Mouse (Mus musculus) neural tube, embryonic 12.5 days (tissue): ENCODE data around the gene Gprc5d. TPM values are rescaled to one million over a fixed set of nuclear protein-coding genes. Genes with fewer than 3 reads are reported as not detected.
A peak's percentile ranks its signal among the peaks of the same experiment; 100 is the strongest.

ENCODE experiments used
- ATAC-seq: fragments of 200-750 bp; cut with Nextera tagmentation; 2 replicates; pipeline ENCODE4 v1.8.0; 2017; ENCODE audit warnings: low read depth, mild to moderate bottlenecking, moderate TSS enrichment, moderate library complexity; ENCODE audit not compliant: low FRiP score
- H3K27ac ChIP-seq: fragments of 300-500 bp; sonication (generic); 2 replicates; pipeline ENCODE4 v1.5.1; 2016
- H3K27me3 ChIP-seq: fragments of 300-500 bp; sonication (generic); replicated peaks from 2 replicates; pipeline ENCODE4 v1.6.1; 2016; ENCODE audit warnings: mild to moderate bottlenecking
- H3K36me3 ChIP-seq: fragments of 300-500 bp; sonication (generic); 2 replicates; pipeline ENCODE4 v1.6.1; 2016; ENCODE audit warnings: mild to moderate bottlenecking
- H3K4me1 ChIP-seq: fragments of 300-500 bp; sonication (generic); 2 replicates; pipeline ENCODE4 v1.6.1; 2016
- H3K4me2 ChIP-seq: fragments of 300-500 bp; sonication (generic); replicated peaks from 2 replicates; pipeline ENCODE4 v1.6.1; 2016; ENCODE audit warnings: mild to moderate bottlenecking
- H3K4me3 ChIP-seq: fragments of 300-500 bp; sonication (generic); 2 replicates; pipeline ENCODE4 v1.5.1; 2016
- H3K9ac ChIP-seq: fragments of 300-500 bp; sonication (generic); 2 replicates; pipeline ENCODE4 v1.6.1; 2016; ENCODE audit warnings: mild to moderate bottlenecking
- H3K9me3 ChIP-seq: fragments of 300-500 bp; sonication (generic); 2 replicates; pipeline ENCODE4 v1.6.1; 2016; ENCODE audit warnings: mild to moderate bottlenecking
- WGBS: fragments of 180-500 bp; shearing (Covaris S2); methylation state at CpG from one replicate; pipeline ENCODE4 v1.1.7; 2016; 5-methylcytosine and 5-hydroxymethylcytosine counted together
- polyA plus RNA-seq: library from polyadenylated mRNA; unstranded; fragments of >200 nt; fragmentation: Nextera tagmentation; extraction: Ambion mirVana; gene quantifications from 2 replicates; pipeline ENCODE4 v1.2.1, GENCODE M21; 2016

Gene Gprc5d
- polyA plus RNA-seq, 1 experiment from 2014 or later: not detected

DNA sequence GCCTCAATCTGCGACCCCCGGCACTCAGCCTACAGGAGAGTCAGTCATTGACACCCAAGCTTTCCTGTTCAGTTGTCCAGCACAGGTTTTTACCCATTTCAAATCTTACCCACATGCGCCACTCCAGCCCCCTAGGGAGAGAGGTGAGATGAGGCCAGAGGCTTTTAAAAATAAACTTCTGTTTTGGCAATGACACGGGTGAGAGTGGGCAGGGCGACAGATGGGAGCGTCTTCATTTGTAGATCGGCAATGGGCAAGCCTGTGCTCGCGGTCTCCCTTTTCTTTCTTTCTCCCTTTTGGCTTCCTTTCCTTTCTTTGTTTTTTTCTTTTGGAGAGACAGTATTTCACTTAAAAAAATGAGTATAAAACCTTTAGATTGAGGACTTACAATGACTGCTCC lies 15.4 kb upstream of the Gprc5d start:
- Histone ChIP-seq H3K9me3 (no peaks in the 10 kb centered on the region), H3K4me3 (no peak overlapping the region), H3K27me3 (no peaks in the 10 kb centered on the region), H3K27ac (no peak overlapping the region), H3K36me3 (no peaks in the 10 kb centered on the region), H3K4me1 (peaks cover 12% of the 10 kb centered on the region), H3K4me2 (no peak overlapping the region), H3K9ac (no peak overlapping the region)
- WGBS: 94% methylated on average over 9 of the region's 9 CpGs
- ATAC-seq: no peak

DNA sequence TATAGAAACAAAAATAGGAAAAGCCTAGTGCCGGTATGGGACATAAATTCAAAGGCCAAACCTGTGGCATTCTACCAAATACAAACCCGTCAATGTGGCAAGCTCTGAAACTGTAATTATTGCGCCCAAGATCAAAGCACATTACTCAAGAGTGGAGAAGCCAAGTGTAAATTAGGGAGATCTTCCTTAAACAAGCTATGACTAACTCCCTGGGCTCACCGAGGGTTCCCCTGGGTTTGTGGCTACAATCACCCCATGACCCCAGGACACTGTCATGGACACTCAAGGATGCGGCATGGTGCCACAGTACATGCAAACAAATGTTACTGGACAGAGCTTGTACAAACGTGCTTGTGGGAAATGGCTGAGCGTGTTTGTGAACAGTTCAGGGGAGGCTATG lies 15.0 kb upstream of the Gprc5d start:
- Histone ChIP-seq H3K9ac (no peak overlapping the region), H3K9me3 (no peaks in the 10 kb centered on the region), H3K4me3 (no peak overlapping the region), H3K4me1 (peaks cover 8% of the 10 kb centered on the region), H3K27me3 (no peaks in the 10 kb centered on the region), H3K27ac (no peak overlapping the region), H3K36me3 (no peaks in the 10 kb centered on the region), H3K4me2 (no peak overlapping the region)
- WGBS: 81% methylated on average over 7 of the region's 7 CpGs
- ATAC-seq: no peak

GRCm38 (mm10) chr6:135124755-135125380 lies 6.8 kb upstream of the Gprc5d start:
- 56% methylated on average over 5 of the region's 5 CpGs for WGBS
- H3K4me3 ChIP-seq: no peak overlapping the region
- H3K27me3 ChIP-seq: no peaks in the 10 kb centered on the region
- H3K9me3 ChIP-seq: no peaks in the 10 kb centered on the region
- H3K9ac ChIP-seq: no peak overlapping the region
- no peak overlapping the region for H3K4me2 ChIP-seq
- H3K27ac ChIP-seq: no peak overlapping the region
- no peaks in the 10 kb centered on the region for H3K4me1 ChIP-seq
- H3K36me3 ChIP-seq: no peaks in the 10 kb centered on the region
- ATAC-seq: no peak

DNA sequence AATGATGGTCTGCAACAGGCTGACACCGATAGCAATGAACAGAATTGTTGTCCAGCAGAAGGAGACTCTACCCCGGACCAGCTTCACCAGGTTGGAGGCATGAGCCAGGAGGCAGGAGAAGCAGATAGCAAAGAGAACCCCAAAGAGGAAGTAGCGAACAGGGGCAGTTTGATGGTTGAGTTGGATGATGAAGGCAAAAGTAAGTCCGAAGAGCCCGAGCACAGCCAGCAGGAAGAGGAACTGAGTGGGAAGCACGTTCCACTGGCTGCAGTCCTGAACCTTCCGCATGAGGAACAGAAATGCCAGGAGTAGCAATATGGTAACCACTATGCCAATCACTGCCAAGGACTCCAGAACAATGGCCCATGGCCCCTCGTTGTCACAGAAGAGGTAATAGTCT lies 1.6 kb downstream of the Gprc5d start:
- 95% methylated on average over 8 of the region's 8 CpGs for WGBS
- Histone ChIP-seq H3K36me3 (no peaks in the 10 kb centered on the region), H3K4me2 (no peak overlapping the region), H3K9ac (no peak overlapping the region), H3K9me3 (no peaks in the 10 kb centered on the region), H3K4me1 (peaks cover 15% of the 10 kb centered on the region), H3K4me3 (no peak overlapping the region), H3K27ac (no peak overlapping the region), H3K27me3 (no peaks in the 10 kb centered on the region)
- ATAC-seq: no peak

DNA sequence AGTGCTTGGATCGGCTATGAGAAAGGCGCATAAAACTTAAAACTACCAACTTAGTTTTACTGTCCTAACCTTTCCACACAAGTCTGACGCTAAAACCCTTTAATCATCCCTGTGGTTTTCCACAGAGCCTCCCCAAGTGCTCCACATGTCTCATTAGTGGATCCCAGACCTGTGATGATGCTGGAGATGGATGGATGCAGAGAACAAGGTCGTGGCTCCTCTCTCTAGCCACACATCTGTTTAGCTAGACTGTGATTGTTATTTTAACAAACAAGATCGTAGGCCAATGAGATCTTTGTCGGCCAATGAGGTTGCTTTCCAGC lies 5.0 kb downstream of the Gprc5d start:
- 5% methylated on average over 6 of the region's 6 CpGs for WGBS
- Histone ChIP-seq H3K4me3 (no peak overlapping the region), H3K36me3 (no peaks in the 10 kb centered on the region), H3K27ac (no peak overlapping the region), H3K9ac (no peak overlapping the region), H3K4me2 (peak overlapping the region; percentile 21; the same call in 1 of the 2 replicates), H3K27me3 (no peaks in the 10 kb centered on the region), H3K9me3 (no peaks in the 10 kb centered on the region), H3K4me1 (peaks cover 15% of the 10 kb centered on the region)
- 0 out of 2 replicates have a peak, but pooled peaks have one; percentile 27 for ATAC-seq

DNA sequence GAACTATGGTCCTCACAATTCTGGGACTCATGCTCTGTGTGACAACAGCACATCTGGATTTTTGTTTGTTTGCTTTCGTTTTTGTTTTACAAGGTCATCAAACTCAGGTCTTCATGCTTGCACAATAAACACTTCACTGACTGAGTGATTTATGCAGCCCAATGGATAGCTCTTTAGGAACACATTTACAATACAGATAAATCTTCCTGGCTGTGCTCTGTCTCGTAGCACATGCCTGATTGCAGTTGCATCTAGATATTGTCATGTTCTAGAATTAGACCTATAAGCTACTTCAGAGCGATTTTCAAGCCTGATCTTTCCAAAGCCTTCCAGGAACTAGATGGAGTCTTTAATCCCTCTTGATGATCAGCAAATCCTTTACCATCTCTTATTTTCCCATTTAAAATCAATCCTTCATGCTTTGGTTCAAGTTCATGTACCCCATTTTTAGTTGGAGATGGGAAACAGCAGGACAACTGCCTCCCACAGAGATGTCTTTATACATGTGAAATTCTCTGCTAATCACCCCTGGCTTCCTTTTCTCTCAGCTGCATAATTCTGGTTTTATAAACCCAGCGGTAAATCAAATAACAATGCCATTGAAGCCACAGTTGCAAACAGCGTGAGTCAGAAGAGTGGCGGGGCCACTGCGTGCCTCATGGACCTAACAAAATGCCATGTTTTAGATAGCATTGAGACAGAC lies 5.5 kb downstream of the Gprc5d start:
- peak; percentile 85 for ATAC-seq
- H3K27me3 ChIP-seq: no peaks in the 10 kb centered on the region
- no peak overlapping the region for H3K27ac ChIP-seq

GRCm38 (mm10) chr6:135107014-135107413 lies 11.1 kb downstream of the Gprc5d start:
- Histone ChIP-seq H3K4me3 (no peak overlapping the region), H3K9me3 (no peaks in the 10 kb centered on the region), H3K36me3 (no peaks in the 10 kb centered on the region), H3K27ac (no peak overlapping the region), H3K27me3 (peaks cover 4% of the 10 kb centered on the region; the same call in 1 of the 2 replicates), H3K4me1 (peaks cover 6% of the 10 kb centered on the region; the same call in 1 of the 2 replicates), H3K4me2 (no peak overlapping the region), H3K9ac (no peak overlapping the region)
- WGBS: 90% methylated on average over 6 of the region's 6 CpGs
- ATAC-seq: no peak

More for the DNA sequence above, 5.5 kb downstream of the Gprc5d start:
- H3K4me3 ChIP-seq: no peak overlapping the region
- 5% methylated on average over 7 of the region's 7 CpGs for WGBS
- no peaks in the 10 kb centered on the region for H3K36me3 ChIP-seq
- H3K9ac ChIP-seq: no peak overlapping the region
- H3K9me3 ChIP-seq: no peaks in the 10 kb centered on the region
- peaks cover 15% of the 10 kb centered on the region for H3K4me1 ChIP-seq
- peak overlapping the region; percentile 21; the same call in 1 of the 2 replicates for H3K4me2 ChIP-seq

DNA sequence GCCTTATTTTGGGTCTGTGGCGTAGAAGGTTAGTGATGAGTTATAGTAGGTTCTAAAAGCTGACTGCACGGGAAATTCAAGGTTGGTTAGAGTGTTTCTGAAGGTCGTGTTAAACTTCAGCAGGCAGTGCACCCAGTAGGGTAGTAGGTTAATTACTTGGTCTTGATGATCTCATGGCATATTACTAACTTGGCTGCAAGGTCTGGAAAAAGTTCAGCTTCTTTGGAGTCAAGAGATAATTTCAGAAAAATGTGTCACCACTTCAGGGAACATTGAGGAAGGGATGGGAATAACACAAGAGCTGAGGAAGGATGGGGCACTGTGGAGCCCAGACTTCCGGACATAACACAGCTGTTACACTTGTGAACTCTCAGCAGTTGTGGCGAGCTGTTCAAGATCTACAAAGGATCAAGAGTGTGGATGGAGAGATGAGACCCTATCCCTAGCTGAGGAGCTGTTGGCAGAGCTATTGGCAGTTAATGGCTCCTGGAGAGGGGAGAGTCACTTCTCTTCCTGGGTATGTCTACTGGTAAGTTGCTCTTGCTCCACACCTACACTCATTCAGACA lies 15.3 kb downstream of the Gprc5d start:
- H3K4me2 ChIP-seq: no peak overlapping the region
- peaks cover 4% of the 10 kb centered on the region; the same call in 1 of the 2 replicates for H3K27me3 ChIP-seq
- no peaks in the 10 kb centered on the region for H3K9me3 ChIP-seq
- ATAC-seq: no peak
- H3K4me3 ChIP-seq: no peak overlapping the region
- WGBS: 79% methylated on average over 5 of the region's 5 CpGs
- H3K27ac ChIP-seq: no peak overlapping the region
- peaks cover 4% of the 10 kb centered on the region; the same call in 1 of the 2 replicates for H3K4me1 ChIP-seq
- no peaks in the 10 kb centered on the region for H3K36me3 ChIP-seq
- no peak overlapping the region for H3K9ac ChIP-seq

- Histone ChIP-seq H3K27ac (no peak overlapping the region), H3K27me3 (peaks cover 4% of the 10 kb centered on the region; the same call in 1 of the 2 replicates), H3K36me3 (no peaks in the 10 kb centered on the region), H3K4me3 (no peak overlapping the region), H3K4me1 (peaks cover 4% of the 10 kb centered on the region; the same call in 1 of the 2 replicates), H3K9me3 (no peaks in the 10 kb centered on the region), H3K9ac (no peak overlapping the region), H3K4me2 (no peak overlapping the region)
- ATAC-seq: no peak
- WGBS: 82% methylated on average over 15 of the region's 15 CpGs
Observed at GRCm38 (mm10) chr6:135100787-135101472, 17.2 kb downstream of the Gprc5d start.

DNA sequence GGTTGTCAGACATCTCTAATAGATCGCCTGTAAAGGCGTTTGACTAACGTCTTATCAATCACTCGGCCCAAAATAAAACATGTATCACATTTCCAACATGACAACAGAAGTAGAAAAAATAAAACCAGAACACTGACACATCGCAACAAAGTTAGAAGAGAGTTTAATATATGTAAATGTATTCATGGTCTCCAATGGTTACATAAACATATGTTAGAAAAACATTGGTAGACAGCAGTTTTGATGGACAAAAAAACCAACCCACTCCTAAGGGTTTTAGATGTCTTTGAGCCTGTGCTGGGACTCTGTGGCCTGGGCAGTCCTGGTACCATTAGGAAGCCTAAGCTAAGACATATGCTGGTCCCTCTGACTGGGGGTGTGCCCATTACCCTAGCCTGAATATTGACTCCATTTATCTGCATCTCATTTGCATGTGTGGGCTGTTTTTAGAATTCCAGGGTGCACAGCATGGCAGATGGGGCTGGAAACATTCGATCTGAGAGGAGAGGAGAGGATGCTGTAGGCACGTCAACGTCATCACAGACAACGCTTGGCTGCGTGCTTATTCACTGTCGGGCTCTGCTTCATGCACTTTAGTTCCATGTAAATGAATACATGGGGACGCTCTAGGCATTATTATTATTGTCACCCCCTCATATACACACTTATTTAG lies 25.1 kb downstream of the Gprc5d start:
- no peaks in the 10 kb centered on the region for H3K27me3 ChIP-seq
- no peak overlapping the region for H3K4me2 ChIP-seq
- no peak overlapping the region for H3K9ac ChIP-seq
- H3K27ac ChIP-seq: no peak overlapping the region
- peaks cover 3% of the 10 kb centered on the region for H3K4me1 ChIP-seq
- no peak overlapping the region for H3K4me3 ChIP-seq
- no peak for ATAC-seq
- WGBS: 85% methylated on average over 12 of the region's 12 CpGs
- H3K36me3 ChIP-seq: no peaks in the 10 kb centered on the region
- no peaks in the 10 kb centered on the region for H3K9me3 ChIP-seq

GRCm38 (mm10) chr6:135090661-135091060 lies 27.4 kb downstream of the Gprc5d start:
- no peaks in the 10 kb centered on the region for H3K9me3 ChIP-seq
- no peak overlapping the region for H3K4me3 ChIP-seq
- ATAC-seq: no peak
- H3K9ac ChIP-seq: no peak overlapping the region
- H3K4me1 ChIP-seq: peaks cover 4% of the 10 kb centered on the region; the same call in 1 of the 2 replicates
- no peaks in the 10 kb centered on the region for H3K27me3 ChIP-seq
- WGBS: 40% methylated on average over 4 of the region's 4 CpGs
- H3K36me3 ChIP-seq: no peaks in the 10 kb centered on the region
- no peak overlapping the region for H3K4me2 ChIP-seq
- no peak overlapping the region for H3K27ac ChIP-seq

- ATAC-seq: no peak
- Histone ChIP-seq H3K27me3 (no peaks in the 10 kb centered on the region), H3K4me2 (no peak overlapping the region), H3K9ac (no peak overlapping the region), H3K27ac (no peak overlapping the region), H3K4me1 (peaks cover 4% of the 10 kb centered on the region; the same call in 1 of the 2 replicates), H3K4me3 (no peak overlapping the region), H3K36me3 (no peaks in the 10 kb centered on the region), H3K9me3 (no peaks in the 10 kb centered on the region)
- 24% methylated on average over 8 of the region's 8 CpGs for WGBS
Observed at GRCm38 (mm10) chr6:135089786-135090185, 28.3 kb downstream of the Gprc5d start.
